9 mouse cellular contexts compared by ENCODE assay signal in the genomic region with DNA sequence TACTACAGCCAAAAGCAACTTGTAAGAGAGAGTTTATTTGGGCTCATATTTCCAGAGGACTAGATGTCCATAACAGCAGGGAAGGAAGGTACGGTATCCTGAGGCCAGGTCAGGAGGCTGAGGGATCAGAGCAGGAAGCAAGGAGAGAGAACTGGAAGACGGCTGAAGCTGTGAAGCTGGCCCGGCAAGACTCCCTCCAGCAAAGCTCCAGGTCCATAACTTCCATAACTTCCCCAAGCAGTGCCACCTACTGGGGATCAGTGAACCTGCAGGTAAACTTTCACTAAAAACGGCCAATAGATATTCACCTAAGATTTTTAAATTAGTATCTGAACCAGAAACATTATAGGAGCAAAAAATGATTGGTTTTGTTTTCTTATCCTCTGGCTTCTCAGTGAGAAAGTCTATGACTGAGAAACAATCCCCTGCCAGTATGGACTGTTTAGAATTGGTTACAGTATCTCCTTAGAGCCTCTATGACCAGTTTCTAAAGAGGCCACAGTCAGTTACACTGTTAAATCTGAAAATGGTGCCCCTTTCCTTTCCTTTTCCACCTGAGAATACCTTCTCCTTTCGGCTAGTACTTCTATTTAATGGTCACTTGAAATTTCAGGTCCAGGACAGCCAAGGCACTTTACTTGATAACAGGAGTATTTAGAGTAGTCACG. TPM values are rescaled to one million over a fixed set of nuclear protein-coding genes. Genes with fewer than 3 reads are reported as not detected.
DNase-seq lines count a peak whose midpoint lies in the region; ATAC-seq and TF ChIP-seq lines count a peak whose summit lies in the region.
"Had no signal": no experiment of that assay in that cellular context is flagged by ENCODE, and none has a peak within 500 bp of the region (broad histone marks: within the 10 kb centered on the region; RNA-seq: fewer than 3 reads in every experiment).

No protein-coding gene starts in this region.

- H3K36me3 ChIP-seq in liver, adult 2 months (ENCODE audit: control insufficient read depth, insufficient read depth, low read length) = no peaks in the 10 kb centered on the region
- peaks cover 7% of the 10 kb centered on the region for H3K36me3 ChIP-seq in midbrain, postnatal 0 days (ENCODE audit: insufficient read depth, low read length)

- no peak overlapping the region for H3K27ac ChIP-seq in cortical plate, adult 2 months (ENCODE audit: insufficient read depth, low read length)
- no peak overlapping the region for H3K27ac ChIP-seq in liver, adult 2 months (replicated peaks; ENCODE audit: insufficient read depth, low read depth, low read length)
- no peak overlapping the region for H3K27ac ChIP-seq in midbrain, postnatal 0 days (ENCODE audit: low read depth, low read length)
- H3K27ac ChIP-seq: embryonic facial prominence, embryonic 15.5 days had no signal

- peak; percentile 52; the same call in 1 of the 2 replicates for TF ChIP-seq CTCF in cortical plate, adult 2 months (IDR thresholded peaks at IDR 0.05; ENCODE audit: extremely low read depth, insufficient read depth, low read length)
- peak; percentile 64 for TF ChIP-seq CTCF in liver, adult 2 months (IDR thresholded peaks at IDR 0.05; ENCODE audit: low read depth, low read length)
- peak; percentile 78 for TF ChIP-seq CTCF in midbrain, postnatal 0 days (IDR thresholded peaks at IDR 0.05)

- no peak for TF ChIP-seq POLR2A in cortical plate, adult 2 months (IDR thresholded peaks at IDR 0.05; ENCODE audit: extremely low read depth, insufficient read depth, low read length)
- TF ChIP-seq POLR2A in liver, adult 2 months (IDR thresholded peaks at IDR 0.05; ENCODE audit: extremely low read depth, insufficient read depth, low read length) = no peak

- H3K4me1 ChIP-seq in cortical plate, adult 2 months (ENCODE audit: control insufficient read depth, insufficient read depth, low read length) = no peaks in the 10 kb centered on the region
- H3K4me1 ChIP-seq in liver, adult 2 months (ENCODE audit: control insufficient read depth, insufficient read depth, low read length) = peaks cover 4% of the 10 kb centered on the region; the same call in 1 of the 2 replicates
- no peaks in the 10 kb centered on the region; the same call in 1 of the 2 replicates for H3K4me1 ChIP-seq in midbrain, postnatal 0 days (ENCODE audit: insufficient read depth, low read length)
- H3K4me1 ChIP-seq: embryonic facial prominence, embryonic 15.5 days had no signal

- no peak overlapping the region for H3K4me2 ChIP-seq in midbrain, postnatal 0 days (ENCODE audit: low read depth, low read length, poor library complexity, severe bottlenecking)
- H3K4me2 ChIP-seq: embryonic facial prominence, embryonic 15.5 days had no signal

- no peak for ATAC-seq in midbrain, postnatal 0 days (ENCODE audit: low FRiP score)

- H3K27me3 ChIP-seq in liver, adult 2 months (ENCODE audit: control insufficient read depth, insufficient read depth, low read length) = no peaks in the 10 kb centered on the region
- no peaks in the 10 kb centered on the region for H3K27me3 ChIP-seq in midbrain, postnatal 0 days (ENCODE audit: insufficient read depth, low read length)
- H3K27me3 ChIP-seq: embryonic facial prominence, embryonic 15.5 days had no signal

- no peaks in the 10 kb centered on the region for H3K9me3 ChIP-seq in midbrain, postnatal 0 days (ENCODE audit: low read length)
- H3K9me3 ChIP-seq: embryonic facial prominence, embryonic 15.5 days had no signal

- H3K79me2 ChIP-seq in liver, adult 2 months (ENCODE audit: control insufficient read depth, insufficient read depth, low read length) = no peaks in the 10 kb centered on the region

- no peak overlapping the region for H3K9ac ChIP-seq in liver, adult 2 months (ENCODE audit: low read depth, low read length)
- H3K9ac ChIP-seq in midbrain, postnatal 0 days (replicated peaks; ENCODE audit: low read length, poor library complexity, severe bottlenecking) = no peak overlapping the region
- H3K9ac ChIP-seq: embryonic facial prominence, embryonic 15.5 days had no signal

- H3K4me3 ChIP-seq in cortical plate, adult 2 months (ENCODE audit: insufficient read depth, low read length) = no peak overlapping the region
- no peak overlapping the region for H3K4me3 ChIP-seq in liver, adult 2 months (ENCODE audit: insufficient read depth, low read depth, low read length)
- no peak overlapping the region for H3K4me3 ChIP-seq in midbrain, postnatal 0 days (ENCODE audit: low read depth, low read length)
- H3K4me3 ChIP-seq: embryonic facial prominence, embryonic 15.5 days had no signal

- intact Hi-C loops in heart, postnatal 36 days (cut with DNase I) = loop anchor here (1.0 to 5.0 kb wide), 4 partner anchors 208 to 558 kb away; a partner anchor contains a TSS

- 32% methylated on average over 6 of the region's 6 CpGs for WGBS in liver, adult 2 months
- 32% methylated on average over 6 of the region's 6 CpGs for whole genome bisulfite sequencing in midbrain, postnatal 0 days

- DNase-seq in left cerebral cortex, adult 18-20 months (ENCODE audit: low spot score in 2 of 2) = peak; percentile 24 to 50
- DNase-seq in left cerebral cortex, adult 8-10 months (ENCODE audit: low spot score in 2 of 2) = no peak
- peak; percentile 51 to 86 for DNase-seq in adrenal gland, adult (ENCODE audit: inconsistent age in 2 of 2, low spot score in 1 of 2)
- DNase-seq in heart, postnatal 36 days = peak; percentile 28 to 64
- peak; percentile 53 for DNase-seq in liver, adult 2 months (ENCODE audit: extremely low read depth, low read depth, low spot score)
- peak; percentile 51 for DNase-seq in midbrain, postnatal 0 days (ENCODE audit: low spot score)
- peak; percentile 32 to 64 for DNase-seq in thymus, postnatal 10 days (ENCODE audit: low spot score in 2 of 2)

RNA-seq across cellular contexts. Expression of a gene that starts 15.3 kb away (rescaled TPM):
- 1 to 10 TPM; 4.8 to 8.7 TPM for total RNA-seq in left cerebral cortex, adult 18-20 months (2021)
- 10 to 100 TPM in 2 of 4 experiments, 1 to 10 TPM in 2; 7.1 to 11.2 (median 10.4) TPM for total RNA-seq in left cerebral cortex, adult 8-10 months (2022)
- 21.9 and 22.5 TPM in 2 replicates for polyA plus RNA-seq in cortical plate, adult 2 months (2012; rRNA removed)
- not detected for total RNA-seq in heart, postnatal 36 days (2021)
- total RNA-seq in liver, adult 2 months (2014; rRNA removed) = 2.0 and 2.8 TPM in 2 replicates
- polyA plus RNA-seq in liver, adult 2 months (2012; rRNA removed) = 0.70 TPM in 1 of 2 replicates, not detected in the other
- 4.4 and 8.1 TPM in 2 replicates for total RNA-seq in midbrain, postnatal 0 days (2014; rRNA removed)
- polyA plus RNA-seq in midbrain, postnatal 0 days (2015; fragmentation: Nextera tagmentation; extraction: Ambion mirVana) = 2.5 and 2.7 TPM in 2 replicates

RNA-seq across cellular contexts. Expression of a gene that starts 15.4 kb away (rescaled TPM):
- total RNA-seq in left cerebral cortex, adult 18-20 months (2021) = 10 to 100 TPM; 44.8 to 45.6 TPM
- 10 to 100 TPM; 42.1 to 56.8 (median 44.8) TPM for total RNA-seq in left cerebral cortex, adult 8-10 months (2022)
- 40.2 and 41.3 TPM in 2 replicates for polyA plus RNA-seq in cortical plate, adult 2 months (2012; rRNA removed)
- total RNA-seq in heart, postnatal 36 days (2021) = 10 to 100 TPM; 10.2 to 14.4 TPM
- total RNA-seq in liver, adult 2 months (2014; rRNA removed) = 17.0 and 17.3 TPM in 2 replicates
- polyA plus RNA-seq in liver, adult 2 months (2012; rRNA removed) = 12.1 and 15.0 TPM in 2 replicates
- total RNA-seq in midbrain, postnatal 0 days (2014; rRNA removed) = 25.4 and 26.7 TPM in 2 replicates
- 69.8 and 70.2 TPM in 2 replicates for polyA plus RNA-seq in midbrain, postnatal 0 days (2015; fragmentation: Nextera tagmentation; extraction: Ambion mirVana)

RNA-seq across cellular contexts. Expression of a gene that starts 15.5 kb away (rescaled TPM):
- 10 to 100 TPM; 16.1 to 16.2 TPM for total RNA-seq in left cerebral cortex, adult 18-20 months (2021)
- 10 to 100 TPM; 14.9 to 17.9 (median 15.7) TPM for total RNA-seq in left cerebral cortex, adult 8-10 months (2022)
- 18.7 and 19.6 TPM in 2 replicates for polyA plus RNA-seq in cortical plate, adult 2 months (2012; rRNA removed)
- 10 to 100 TPM; 19.5 to 20.4 TPM for total RNA-seq in heart, postnatal 36 days (2021)
- total RNA-seq in liver, adult 2 months (2014; rRNA removed) = 13.2 and 17.1 TPM in 2 replicates
- polyA plus RNA-seq in liver, adult 2 months (2012; rRNA removed) = 1.6 and 1.8 TPM in 2 replicates
- 20.8 and 23.0 TPM in 2 replicates for total RNA-seq in midbrain, postnatal 0 days (2014; rRNA removed)
- 22.3 and 27.6 TPM in 2 replicates for polyA plus RNA-seq in midbrain, postnatal 0 days (2015; fragmentation: Nextera tagmentation; extraction: Ambion mirVana)

Comparison
In these comparisons a context has a peak if more than half of its experiments do, and no peak if none do; other contexts are left out.
1. DNase-seq: peak in left cerebral cortex, adult 18-20 months (2 of 2), adrenal gland, adult (2 of 2), heart, postnatal 36 days (2 of 2), liver, adult 2 months (single experiment), midbrain, postnatal 0 days (single experiment) and thymus, postnatal 10 days (2 of 2); none in left cerebral cortex, adult 8-10 months (0 of 2).
2. Peak in every context shown above with its lines, with median percentiles within 50 percentile points of each other: CTCF ChIP-seq.